Mouse (Mus musculus) heart, adult 2 months (tissue): ENCODE results near the gene Cenpx. TPM values are rescaled to one million over a fixed set of nuclear protein-coding genes. Genes with fewer than 3 reads are reported as not detected.

Experiments used
- DNase-seq, 2 experiments: peaks; one replicate each; pipeline ENCODE4 v3.0.0; 2021
- H3K27ac ChIP-seq: fragments of 200-600 bp; 2 replicates; pipeline ENCODE4 v1.8.1; 2022
- H3K27me3 ChIP-seq: fragments of 200-500 bp; 2 replicates; pipeline ENCODE4 v1.6.1; 2012; ENCODE audit warnings: mild to moderate bottlenecking, low read length, inconsistent platforms, mixed read lengths; ENCODE audit not compliant: control insufficient read depth, insufficient read depth
- H3K36me3 ChIP-seq: fragments of 200-500 bp; 2 replicates; pipeline ENCODE4 v1.6.1; 2012; ENCODE audit warnings: low read length, inconsistent platforms; ENCODE audit not compliant: control insufficient read depth, insufficient read depth
- H3K4me1 ChIP-seq: fragments of 200-500 bp; 2 replicates; pipeline ENCODE4 v1.6.1; 2011; ENCODE audit warnings: low read length; ENCODE audit not compliant: control insufficient read depth, insufficient read depth
- H3K4me3 ChIP-seq: fragments of 200-600 bp; 2 replicates; pipeline ENCODE4 v1.8.1; 2022
- H3K79me2 ChIP-seq: fragments of 200-500 bp; replicated peaks from 2 replicates; pipeline ENCODE4 v1.6.1; 2012; ENCODE audit warnings: mild to moderate bottlenecking, inconsistent platforms, low read length, moderate library complexity, mixed read lengths; ENCODE audit not compliant: control insufficient read depth, insufficient read depth
- H3K9ac ChIP-seq: fragments of 200-500 bp; 2 replicates; pipeline ENCODE4 v1.6.1; 2012; ENCODE audit warnings: low read depth, mild to moderate bottlenecking, control low read depth, inconsistent platforms, low read length, mixed read lengths
- CTCF ChIP-seq: fragments of 200-600 bp; IDR thresholded peaks from 2 replicates; pipeline ENCODE4 v1.8.1; 2022; ENCODE audit warnings: antibody characterized with exemption, mild to moderate bottlenecking, moderate library complexity
- EP300 ChIP-seq: fragments of 200-500 bp; IDR thresholded peaks from 2 replicates; pipeline ENCODE4 v1.6.1; 2011; ENCODE audit warnings: low read depth, low read length, control low read depth; ENCODE audit not compliant: insufficient read depth
- POLR2A ChIP-seq: fragments of 200-500 bp; IDR thresholded peaks from 2 replicates; pipeline ENCODE4 v1.6.1; 2011; ENCODE audit warnings: mild to moderate bottlenecking, low read depth, low read length, control low read depth; ENCODE audit not compliant: insufficient read depth
- WGBS: fragments of 180-500 bp; shearing (Covaris S2); methylation state at CpG from one replicate; pipeline ENCODE4 v1.1.7; 2018; 5-methylcytosine and 5-hydroxymethylcytosine counted together
- intact Hi-C: fragments of 180-260 bp; cut with DNase I; formaldehyde crosslinking; loops from one replicate; pipeline ENCODE4 v1.15.1; 2025
- polyA plus RNA-seq: library from polyadenylated mRNA; depleted of rRNA; stranded (reverse); fragments of >200 nt; gene quantifications from 2 replicates; pipeline ENCODE4 v1.2.3, GENCODE M21; 2012; rRNA removed
- total RNA-seq, 2 experiments: library from RNA; stranded (reverse); gene quantifications; 2 replicates each; pipeline ENCODE4 v1.2.3; 2021

The Cenpx gene
- total and polyA plus RNA-seq, 3 experiments = 26.4 to 53.0 (median 34.2) TPM

GRCm38 (mm10) chr11:120666617-120667016, 46.9 kb downstream of the Cenpx start:
- H3K27me3 ChIP-seq = peaks cover 3% of the 10 kb centered on the region; the same call in 1 of the 2 replicates
- no peak overlapping the region for H3K9ac ChIP-seq
- 10% methylated on average over 3 of the region's 3 CpGs for WGBS
- H3K4me1 ChIP-seq = peaks cover 2% of the 10 kb centered on the region; the same call in 1 of the 2 replicates
- H3K27ac ChIP-seq = no peak overlapping the region
- H3K79me2 ChIP-seq = no peaks in the 10 kb centered on the region
- no peak overlapping the region for H3K4me3 ChIP-seq
- H3K36me3 ChIP-seq = no peaks in the 10 kb centered on the region
- DNase-seq = peak in 1 of 2 experiments; percentile 48
- intact Hi-C loops = no loop called here
- TF ChIP-seq POLR2A (no peak), CTCF (no peak), EP300 (no peak)

GRCm38 (mm10) chr11:120665406-120665805, 48.1 kb downstream of the Cenpx start:
- Histone ChIP-seq H3K27me3 (peaks cover 13% of the 10 kb centered on the region), H3K27ac (no peak overlapping the region), H3K36me3 (no peaks in the 10 kb centered on the region), H3K4me3 (no peak overlapping the region), H3K9ac (no peak overlapping the region), H3K79me2 (no peaks in the 10 kb centered on the region), H3K4me1 (peaks cover 2% of the 10 kb centered on the region; the same call in 1 of the 2 replicates)
- TF ChIP-seq CTCF (no peak), EP300 (peak; percentile 91)
- WGBS = 76% methylated on average over 3 of the region's 3 CpGs
- DNase-seq = peak; percentile 75 to 82
- intact Hi-C loops = no loop called here

GRCm38 (mm10) chr11:120663714-120664113, 49.8 kb downstream of the Cenpx start:
- no peak for DNase-seq
- Histone ChIP-seq H3K36me3 (no peaks in the 10 kb centered on the region), H3K79me2 (no peaks in the 10 kb centered on the region), H3K4me3 (no peak overlapping the region), H3K27me3 (peaks cover 23% of the 10 kb centered on the region), H3K27ac (no peak overlapping the region), H3K9ac (no peak overlapping the region), H3K4me1 (peaks cover 3% of the 10 kb centered on the region; the same call in 1 of the 2 replicates)
- no peak for TF ChIP-seq CTCF
- no peak for TF ChIP-seq EP300
- TF ChIP-seq POLR2A = no peak
- intact Hi-C loops = no loop called here
- 95% methylated on average over 5 of the region's 5 CpGs for WGBS

- peaks cover 23% of the 10 kb centered on the region for H3K27me3 ChIP-seq
- H3K9ac ChIP-seq = no peak overlapping the region
- H3K4me1 ChIP-seq = peaks cover 3% of the 10 kb centered on the region; the same call in 1 of the 2 replicates
- no peak overlapping the region for H3K4me3 ChIP-seq
- no peak for TF ChIP-seq EP300
- no peak for TF ChIP-seq CTCF
- no peak for TF ChIP-seq POLR2A
- WGBS = 49% methylated on average over 6 of the region's 6 CpGs
- intact Hi-C loops = no loop called here
- no peak for DNase-seq
- H3K79me2 ChIP-seq = no peaks in the 10 kb centered on the region
- H3K36me3 ChIP-seq = no peaks in the 10 kb centered on the region
- H3K27ac ChIP-seq = no peak overlapping the region
These were observed 50.8 kb downstream of the Cenpx start for GRCm38 (mm10) chr11:120662759-120663158.

- peaks cover 1% of the 10 kb centered on the region; the same call in 1 of the 2 replicates for H3K4me1 ChIP-seq
- H3K27me3 ChIP-seq = peaks cover 23% of the 10 kb centered on the region
- DNase-seq = no peak
- 2% methylated on average over 35 of the region's 35 CpGs for WGBS
- H3K79me2 ChIP-seq = no peaks in the 10 kb centered on the region
- H3K27ac ChIP-seq = no peak within 1 kb of the TSS
- H3K9ac ChIP-seq = peak within 1 kb of the TSS; percentile 33
- intact Hi-C loops = no loop called here
- H3K4me3 ChIP-seq = peak within 1 kb of the TSS; percentile 42
- TF ChIP-seq CTCF (no peak), EP300 (no peak), POLR2A (no peak)
- no peaks in the 10 kb centered on the region for H3K36me3 ChIP-seq
These were observed 52.5 kb downstream of the Cenpx start, which contains the start of gene Notum for GRCm38 (mm10) chr11:120661076-120661460. Notum (minus strand) TSS chr11:120661175.

Other genes starting within 250 kb of the Cenpx start
- 10 to 100 TPM in 1 of 2 experiments, 1 to 10 TPM in 1; 9.1 to 10.8 TPM for gene Arl16, start 246.1 kb downstream of the Cenpx start, total RNA-seq
- 13.6 and 17.1 TPM in 2 replicates for gene Arl16, start 246.1 kb downstream of the Cenpx start, polyA plus RNA-seq
- gene Mrpl12, start 229.1 kb downstream of the Cenpx start, total RNA-seq = 100 to 1,000 TPM; 207 to 232 TPM
- 199 and 200 TPM in 2 replicates for gene Mrpl12, start 229.1 kb downstream of the Cenpx start, polyA plus RNA-seq
- 10 to 100 TPM; 14.1 to 14.6 TPM for gene Slc25a10, start 221.9 kb downstream of the Cenpx start, total RNA-seq
- gene Slc25a10, start 221.9 kb downstream of the Cenpx start, polyA plus RNA-seq = 32.6 and 40.9 TPM in 2 replicates
- gene Gcgr, start 183.0 kb downstream of the Cenpx start, total RNA-seq = under 1 TPM; 0.68 to 0.73 TPM
- gene Gcgr, start 183.0 kb downstream of the Cenpx start, polyA plus RNA-seq = 2.1 and 2.3 TPM in 2 replicates
- 10 to 100 TPM; 38.5 to 43.9 TPM for gene Mcrip1, start 164.0 kb downstream of the Cenpx start, total RNA-seq
- gene Mcrip1, start 164.0 kb downstream of the Cenpx start, polyA plus RNA-seq = 84.9 and 97.4 TPM in 2 replicates
- gene Ppp1r27, start 162.6 kb downstream of the Cenpx start, total RNA-seq = under 1 TPM in 1 of 2 experiments, not detected in 1; 0.34 TPM
- gene Ppp1r27, start 162.6 kb downstream of the Cenpx start, polyA plus RNA-seq = 0.64 and 0.96 TPM in 2 replicates
- gene P4hb, start 140.5 kb downstream of the Cenpx start, total RNA-seq = 100 to 1,000 TPM; 221 to 246 TPM
- gene P4hb, start 140.5 kb downstream of the Cenpx start, polyA plus RNA-seq = 115 and 174 TPM in 2 replicates
- gene Arhgdia, start 132.1 kb downstream of the Cenpx start, total RNA-seq = 100 to 1,000 TPM; 139 to 144 TPM
- 245 and 257 TPM in 2 replicates for gene Arhgdia, start 132.1 kb downstream of the Cenpx start, polyA plus RNA-seq
- gene Alyref, start 115.4 kb downstream of the Cenpx start, total RNA-seq = 10 to 100 TPM; 48.7 to 52.0 TPM
- 13.6 and 15.6 TPM in 2 replicates for gene Alyref, start 115.4 kb downstream of the Cenpx start, polyA plus RNA-seq
- 10 to 100 TPM; 79.9 to 89.0 TPM for gene Anapc11, start 115.3 kb downstream of the Cenpx start, total RNA-seq
- gene Anapc11, start 115.3 kb downstream of the Cenpx start, polyA plus RNA-seq = 87.8 and 105 TPM in 2 replicates
- not detected for gene Npb, start 105.3 kb downstream of the Cenpx start, total RNA-seq
- gene Npb, start 105.3 kb downstream of the Cenpx start, polyA plus RNA-seq = not detected in 2 replicates
- gene Pcyt2, start 95.8 kb downstream of the Cenpx start, total RNA-seq = 10 to 100 TPM; 51.8 to 55.6 TPM
- gene Pcyt2, start 95.8 kb downstream of the Cenpx start, polyA plus RNA-seq = 111 and 125 TPM in 2 replicates
- gene Sirt7, start 88.5 kb downstream of the Cenpx start, total RNA-seq = 1 to 10 TPM; 7.0 to 7.4 TPM
- gene Sirt7, start 88.5 kb downstream of the Cenpx start, polyA plus RNA-seq = 23.7 and 25.9 TPM in 2 replicates
- gene Mafg, start 80.1 kb downstream of the Cenpx start, total RNA-seq = 10 to 100 TPM; 35.7 to 45.2 TPM
- gene Mafg, start 80.1 kb downstream of the Cenpx start, polyA plus RNA-seq = 32.8 and 37.2 TPM in 2 replicates
- 1 to 10 TPM in 1 of 2 experiments, under 1 TPM in 1; 0.81 to 1.2 TPM for gene Pycr1, start 70.0 kb downstream of the Cenpx start, total RNA-seq
- 3.9 and 4.9 TPM in 2 replicates for gene Pycr1, start 70.0 kb downstream of the Cenpx start, polyA plus RNA-seq
- 10 to 100 TPM; 77.6 to 87.3 TPM for gene Myadml2, start 65.6 kb downstream of the Cenpx start, total RNA-seq
- gene Myadml2, start 65.6 kb downstream of the Cenpx start, polyA plus RNA-seq = 55.1 and 68.3 TPM in 2 replicates
- under 1 TPM in 1 of 2 experiments, not detected in 1; 0.23 TPM for gene Notum, start 52.6 kb downstream of the Cenpx start, total RNA-seq
- 0.18 and 0.35 TPM in 2 replicates for gene Notum, start 52.6 kb downstream of the Cenpx start, polyA plus RNA-seq
- gene Aspscr1, start 40.8 kb downstream of the Cenpx start, total RNA-seq = 10 to 100 TPM; 35.2 to 38.3 TPM
- gene Aspscr1, start 40.8 kb downstream of the Cenpx start, polyA plus RNA-seq = 38.4 and 38.6 TPM in 2 replicates
- gene Lrrc45, start 187 bp upstream of the Cenpx start, total RNA-seq = 1 to 10 TPM; 4.2 to 4.5 TPM
- 12.5 and 12.7 TPM in 2 replicates for gene Lrrc45, start 187 bp upstream of the Cenpx start, polyA plus RNA-seq
- gene Rac3, start 7.7 kb upstream of the Cenpx start, total RNA-seq = under 1 TPM; 0.70 to 0.99 TPM
- gene Rac3, start 7.7 kb upstream of the Cenpx start, polyA plus RNA-seq = 3.3 and 4.6 TPM in 2 replicates
- gene Dcxr, start 13.5 kb upstream of the Cenpx start, total RNA-seq = 10 to 100 TPM; 12.1 to 12.9 TPM
- gene Dcxr, start 13.5 kb upstream of the Cenpx start, polyA plus RNA-seq = 32.0 and 35.5 TPM in 2 replicates
- 10 to 100 TPM; 17.7 to 19.4 TPM for gene Cbr2, start 18.4 kb upstream of the Cenpx start, total RNA-seq
- 42.3 and 379 TPM in 2 replicates for gene Cbr2, start 18.4 kb upstream of the Cenpx start, polyA plus RNA-seq
- 10 to 100 TPM; 24.5 to 31.4 TPM for gene Hmga1b, start 49.1 kb upstream of the Cenpx start, total RNA-seq
- gene Hmga1b, start 49.1 kb upstream of the Cenpx start, polyA plus RNA-seq = 0.57 and 1.4 TPM in 2 replicates
- gene Rfng, start 70.5 kb upstream of the Cenpx start, total RNA-seq = 10 to 100 TPM; 11.9 to 12.5 TPM
- 28.6 and 30.0 TPM in 2 replicates for gene Rfng, start 70.5 kb upstream of the Cenpx start, polyA plus RNA-seq
- 10 to 100 TPM; 54.4 to 55.8 TPM for gene Gps1, start 70.5 kb upstream of the Cenpx start, total RNA-seq
- gene Gps1, start 70.5 kb upstream of the Cenpx start, polyA plus RNA-seq = 85.9 and 129 TPM in 2 replicates
- gene Dus1l, start 82.7 kb upstream of the Cenpx start, total RNA-seq = 10 to 100 TPM; 23.3 to 23.5 TPM
- 20.6 and 26.4 TPM in 2 replicates for gene Dus1l, start 82.7 kb upstream of the Cenpx start, polyA plus RNA-seq
- 10 to 100 TPM; 22.0 to 32.1 TPM for gene Fasn, start 110.8 kb upstream of the Cenpx start, total RNA-seq
- 318 and 731 TPM in 2 replicates for gene Fasn, start 110.8 kb upstream of the Cenpx start, polyA plus RNA-seq
- gene Ccdc57, start 219.1 kb upstream of the Cenpx start, total RNA-seq = 1 to 10 TPM in 1 of 2 experiments, under 1 TPM in 1; 0.86 to 1.1 TPM
- 0.61 and 1.3 TPM in 2 replicates for gene Ccdc57, start 219.1 kb upstream of the Cenpx start, polyA plus RNA-seq
- 1 to 10 TPM; 1.2 to 1.3 TPM for gene Slc16a3, start 234.7 kb upstream of the Cenpx start, total RNA-seq
- 4.0 and 4.2 TPM in 2 replicates for gene Slc16a3, start 234.7 kb upstream of the Cenpx start, polyA plus RNA-seq